Mouse (Mus musculus) thymus, postnatal 36 days (tissue): Measurements from ENCODE around the gene Vmn1r49.
"Not testable (repeated sequence)": the region's sequence is repeated elsewhere in the genome, so short reads cannot be mapped to it uniquely, and the experiment has no call there.

Experiments used
- DNase-seq, 2 experiments: peaks; one replicate each; pipeline ENCODE4 v3.0.0; 2022; ENCODE audit warnings: mixed read lengths in 2 of 2

Gene Vmn1r49

DNA sequence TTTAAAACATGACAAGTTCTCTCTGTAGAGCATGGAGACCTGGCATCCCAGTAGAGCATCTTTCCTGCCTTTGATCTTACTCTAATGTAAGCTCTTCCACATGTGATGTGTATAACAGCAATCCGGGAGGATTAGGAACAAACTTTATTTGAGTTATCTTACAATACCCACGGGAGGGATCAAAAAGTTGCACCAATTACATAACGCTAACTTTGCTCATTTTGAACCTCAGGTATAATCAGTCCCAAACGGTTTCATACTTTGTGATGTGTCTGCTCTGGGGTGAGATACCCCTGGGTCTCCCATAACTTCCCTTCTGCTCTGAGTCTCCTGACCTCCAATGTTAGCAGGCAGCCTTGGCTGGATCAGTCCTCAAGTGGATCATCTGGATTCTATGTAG is at the start of gene Vmn1r49:
TSS of gene Vmn1r49 (minus strand) at position 101 of the 400 bp plus-strand sequence.
- DNase-seq: no peak

DNA sequence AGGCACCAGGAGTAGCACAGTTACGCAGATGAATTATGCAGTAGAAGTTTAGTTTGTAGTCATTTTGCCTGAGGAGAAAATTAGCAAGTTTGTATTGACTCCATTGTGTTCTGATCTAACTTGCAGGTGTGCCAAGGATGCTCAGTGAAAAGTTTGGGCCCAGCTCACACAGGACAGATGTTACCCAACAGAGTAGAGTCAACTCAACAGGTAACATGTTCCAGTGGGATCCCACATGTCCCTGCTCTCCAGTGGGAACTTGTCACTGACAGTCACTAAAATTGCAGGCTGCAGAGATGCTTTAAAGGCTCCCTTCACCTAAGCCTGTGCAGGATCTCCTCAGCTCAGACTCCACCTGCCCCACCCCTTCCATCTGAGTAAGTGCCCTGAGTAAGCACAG is 44.0 kb upstream of the Vmn1r49 start, which contains the start of gene Vmn1r51:
TSS of gene Vmn1r51 (plus strand) at position 301 of the 400 bp plus-strand sequence.
- not testable (repeated sequence) for DNase-seq

DNA sequence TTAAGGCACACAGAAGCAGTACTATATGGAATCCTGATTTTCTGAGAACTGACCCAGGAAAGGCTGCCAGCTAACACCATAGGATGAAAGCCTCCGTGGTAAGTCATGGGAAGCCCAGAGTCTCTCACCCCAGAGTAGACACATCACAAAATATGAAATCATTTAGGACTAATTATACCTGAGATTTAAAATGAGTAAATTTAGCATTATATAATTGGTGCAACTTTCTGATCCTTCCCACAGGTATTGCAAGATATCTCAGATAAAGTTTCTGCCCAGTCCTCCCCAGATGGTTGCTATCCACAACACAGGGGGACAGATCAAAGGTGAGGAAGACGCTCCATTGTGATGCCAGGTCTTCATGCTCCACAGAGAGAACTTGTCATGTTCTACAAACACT is 22.8 kb upstream of the Vmn1r49 start, which contains the start of gene Vmn1r50:
TSS of gene Vmn1r50 (plus strand) at position 301 of the 400 bp plus-strand sequence.
- DNase-seq: no peak

DNA sequence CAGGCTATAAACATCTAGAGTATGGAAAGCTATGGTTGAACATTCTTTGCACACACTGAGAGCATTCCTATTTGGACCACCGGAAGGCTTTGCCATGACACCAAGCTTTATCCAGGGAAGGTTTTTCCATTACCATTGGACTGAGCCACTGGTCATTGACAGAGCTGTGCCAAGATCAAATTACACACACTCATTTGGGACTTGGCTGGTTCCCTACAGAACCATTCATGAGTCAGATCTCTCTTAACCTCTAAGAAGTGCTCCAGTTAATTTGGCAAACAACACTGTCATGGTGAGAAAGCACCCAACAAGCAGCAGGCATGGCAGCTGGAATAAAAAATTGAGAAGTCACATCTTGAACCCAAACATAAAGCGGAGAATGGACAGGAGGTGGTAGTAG is 22.3 kb upstream of the Vmn1r49 start:
- DNase-seq: no peak

DNA sequence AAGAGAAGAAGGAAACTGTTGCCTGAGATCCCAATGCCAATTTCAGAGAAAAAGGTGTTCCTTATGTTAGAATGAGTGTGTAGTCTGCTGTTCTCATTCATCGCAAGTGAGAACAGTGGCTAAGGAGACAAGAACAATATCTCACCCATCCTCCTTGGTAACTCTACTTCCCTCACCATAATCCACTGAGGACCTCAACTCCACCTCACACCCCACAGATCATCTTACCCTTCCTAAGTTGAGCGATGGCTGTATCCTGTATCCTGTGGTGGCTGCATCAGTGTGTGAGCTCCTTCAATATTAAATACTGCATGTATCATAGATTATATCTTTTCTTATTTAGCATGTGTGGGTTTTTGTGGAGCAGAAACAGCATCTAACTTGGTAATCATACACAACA is 41.6 kb downstream of the Vmn1r49 start, which contains the start of gene Vmn1r48:
TSS of gene Vmn1r48 (minus strand) at position 101 of the 400 bp plus-strand sequence.
- not testable (repeated sequence) for DNase-seq
